Comparison of ENCODE assay signal across 10 mouse cellular contexts in genomic region chr15:101984746-101985145, GRCm38 (mm10). TPM values are rescaled to one million over a fixed set of nuclear protein-coding genes. Genes with fewer than 3 reads are reported as not detected.
DNase-seq lines count a peak whose midpoint lies in the region; ATAC-seq and TF ChIP-seq lines count a peak whose summit lies in the region.
"Had no signal": no experiment of that assay in that cellular context is flagged by ENCODE, and none has a peak within 500 bp of the region (broad histone marks: within the 10 kb centered on the region; RNA-seq: fewer than 3 reads in every experiment).

No protein-coding gene starts in this region.

- no peak for TF ChIP-seq CTCF in gastrocnemius, adult 2 months (IDR thresholded peaks at IDR 0.05)

- no peak for DNase-seq in gastrocnemius, adult 2 months
- DNase-seq in gastrocnemius, postnatal 25 days = no peak
- DNase-seq in lung, postnatal 25 days (ENCODE audit: low spot score) = no peak
- no peak for DNase-seq in right cerebral cortex, postnatal 4 days
- no peak for DNase-seq in kidney, adult 9 months

- no peaks in the 10 kb centered on the region for H3K27me3 ChIP-seq in lung, embryonic 15.5 days
- H3K27me3 ChIP-seq in limb, embryonic 15.5 days = no peaks in the 10 kb centered on the region; the same call in 1 of the 2 replicates
- H3K27me3 ChIP-seq in stomach, embryonic 16.5 days (ENCODE audit: control insufficient read depth, insufficient read depth, low read length) = no peaks in the 10 kb centered on the region
- H3K27me3 ChIP-seq: Patski had no signal

- no peaks in the 10 kb centered on the region for H3K9me3 ChIP-seq in lung, embryonic 15.5 days
- no peaks in the 10 kb centered on the region for H3K9me3 ChIP-seq in limb, embryonic 15.5 days
- no peaks in the 10 kb centered on the region for H3K9me3 ChIP-seq in stomach, embryonic 16.5 days (replicated peaks; ENCODE audit: control insufficient read depth, low read length)

- WGBS in lung, embryonic 15.5 days = 4% methylated on average over 6 of the region's 6 CpGs
- WGBS in limb, embryonic 15.5 days = 11% methylated on average over 6 of the region's 6 CpGs
- WGBS in stomach, embryonic 16.5 days = 7% methylated on average over 6 of the region's 6 CpGs

- intact Hi-C loops in gastrocnemius, adult 2 months (cut with DNase I) = loop anchor here (1.0 to 5.0 kb wide), 4 partner anchors 11 to 657 kb away; no protein-coding TSS in a partner anchor

- H3K4me3 ChIP-seq in gastrocnemius, adult 2 months = no peak overlapping the region
- H3K4me3 ChIP-seq in lung, embryonic 15.5 days = no peak overlapping the region
- no peak overlapping the region for H3K4me3 ChIP-seq in limb, embryonic 15.5 days
- H3K4me3 ChIP-seq in stomach, embryonic 16.5 days (replicated peaks; ENCODE audit: low read length) = no peak overlapping the region

- peak overlapping the region; percentile 82 for H3K27ac ChIP-seq in gastrocnemius, adult 2 months
- H3K27ac ChIP-seq in lung, embryonic 15.5 days = no peak overlapping the region
- H3K27ac ChIP-seq in limb, embryonic 15.5 days = peak overlapping the region; percentile 43; the same call in 1 of the 2 replicates
- no peak overlapping the region for H3K27ac ChIP-seq in stomach, embryonic 16.5 days (ENCODE audit: low read length)

- H3K36me3 ChIP-seq in lung, embryonic 15.5 days = no peaks in the 10 kb centered on the region
- H3K36me3 ChIP-seq in limb, embryonic 15.5 days = no peaks in the 10 kb centered on the region
- no peaks in the 10 kb centered on the region for H3K36me3 ChIP-seq in stomach, embryonic 16.5 days (ENCODE audit: control insufficient read depth, insufficient read depth, low read length)

- H3K4me1 ChIP-seq in lung, embryonic 15.5 days = peaks cover 22% of the 10 kb centered on the region
- H3K4me1 ChIP-seq in limb, embryonic 15.5 days = peaks cover 20% of the 10 kb centered on the region
- peaks cover 20% of the 10 kb centered on the region; the same call in 1 of the 2 replicates for H3K4me1 ChIP-seq in stomach, embryonic 16.5 days (ENCODE audit: control insufficient read depth, insufficient read depth, low read length)

- no peak overlapping the region for H3K9ac ChIP-seq in lung, embryonic 15.5 days
- H3K9ac ChIP-seq in limb, embryonic 15.5 days = no peak overlapping the region
- H3K9ac ChIP-seq in stomach, embryonic 16.5 days (ENCODE audit: low read length) = peak overlapping the region; percentile 55; the same call in 1 of the 2 replicates

- no peak for ATAC-seq in lung, embryonic 15.5 days (ENCODE audit: borderline replicate concordance, extremely low read depth, low FRiP score, low TSS enrichment)
- no peak for ATAC-seq in limb, embryonic 15.5 days (ENCODE audit: insufficient number of reproducible peaks, low FRiP score, low TSS enrichment, low read depth)
- ATAC-seq in stomach, embryonic 16.5 days (ENCODE audit: insufficient read depth, low FRiP score) = no peak

- peak overlapping the region; percentile 16; the same call in 1 of the 2 replicates for H3K4me2 ChIP-seq in lung, embryonic 15.5 days
- H3K4me2 ChIP-seq in limb, embryonic 15.5 days = peak overlapping the region; percentile 55; the same call in 1 of the 2 replicates
- peak overlapping the region; percentile 44; the same call in 1 of the 2 replicates for H3K4me2 ChIP-seq in stomach, embryonic 16.5 days (ENCODE audit: low read depth, low read length)

RNA-seq across cellular contexts. Expression of gene Krt8, which starts 19.5 kb away (rescaled TPM):
- total RNA-seq in gastrocnemius, adult 2 months (2021) = not detected
- under 1 TPM; 0.13 to 0.19 TPM for total RNA-seq in gastrocnemius, postnatal 25 days (2021)
- 307 and 345 TPM in 2 replicates for polyA plus RNA-seq in lung, embryonic 15.5 days (2015; fragmentation: Nextera tagmentation; extraction: Ambion mirVana)
- 70.8 and 75.5 TPM in 2 replicates for polyA plus RNA-seq in limb, embryonic 15.5 days (2015; fragmentation: Nextera tagmentation; extraction: Ambion mirVana)
- polyA plus RNA-seq in stomach, embryonic 16.5 days (2015; fragmentation: Nextera tagmentation; extraction: Ambion mirVana) = 1,152 and 1,422 TPM in 2 replicates

RNA-seq across cellular contexts. Expression of gene Krt78, which starts 30.7 kb away (rescaled TPM):
- total RNA-seq in gastrocnemius, adult 2 months (2021) = not detected
- not detected for total RNA-seq in gastrocnemius, postnatal 25 days (2021)
- polyA plus RNA-seq in lung, embryonic 15.5 days (2015; fragmentation: Nextera tagmentation; extraction: Ambion mirVana) = 0.22 TPM in 1 of 2 replicates, not detected in the other
- polyA plus RNA-seq in limb, embryonic 15.5 days (2015; fragmentation: Nextera tagmentation; extraction: Ambion mirVana) = 13.3 and 15.6 TPM in 2 replicates
- polyA plus RNA-seq in stomach, embryonic 16.5 days (2015; fragmentation: Nextera tagmentation; extraction: Ambion mirVana) = 23.6 and 43.1 TPM in 2 replicates
- polyA plus RNA-seq: kidney, embryonic 14.5 days had no signal

RNA-seq across cellular contexts. Expression of gene Krt18, which starts 43.2 kb away (rescaled TPM):
- total RNA-seq in gastrocnemius, adult 2 months (2021) = under 1 TPM in 1 of 2 experiments, not detected in 1; 0.33 TPM
- total RNA-seq in gastrocnemius, postnatal 25 days (2021) = under 1 TPM; 0.18 to 0.29 TPM
- polyA plus RNA-seq in lung, embryonic 15.5 days (2015; fragmentation: Nextera tagmentation; extraction: Ambion mirVana) = 221 and 264 TPM in 2 replicates
- 39.0 and 44.4 TPM in 2 replicates for polyA plus RNA-seq in limb, embryonic 15.5 days (2015; fragmentation: Nextera tagmentation; extraction: Ambion mirVana)
- 550 and 609 TPM in 2 replicates for polyA plus RNA-seq in stomach, embryonic 16.5 days (2015; fragmentation: Nextera tagmentation; extraction: Ambion mirVana)

RNA-seq across cellular contexts. Expression of gene Krt79, which starts 44.6 kb away (rescaled TPM):
- not detected for total RNA-seq in gastrocnemius, adult 2 months (2021)
- total RNA-seq in gastrocnemius, postnatal 25 days (2021) = under 1 TPM in 1 of 2 experiments, not detected in 1; 0.13 TPM
- polyA plus RNA-seq in lung, embryonic 15.5 days (2015; fragmentation: Nextera tagmentation; extraction: Ambion mirVana) = 0.97 and 1.0 TPM in 2 replicates
- polyA plus RNA-seq in limb, embryonic 15.5 days (2015; fragmentation: Nextera tagmentation; extraction: Ambion mirVana) = 1.2 and 1.3 TPM in 2 replicates
- 1.9 and 2.0 TPM in 2 replicates for polyA plus RNA-seq in stomach, embryonic 16.5 days (2015; fragmentation: Nextera tagmentation; extraction: Ambion mirVana)

Comparison
In these comparisons a context has a peak if more than half of its experiments do, and no peak if none do; other contexts are left out.
1. H3K27ac ChIP-seq: peak in gastrocnemius, adult 2 months (single experiment) and limb, embryonic 15.5 days (single experiment); none in lung, embryonic 15.5 days (single experiment) and stomach, embryonic 16.5 days (single experiment).
2. RNA of gene Krt78, which starts 30.7 kb away (polyA plus RNA-seq): 23.6 to 43.1 TPM in stomach, embryonic 16.5 days and 13.3 to 15.6 TPM in limb, embryonic 15.5 days; 0.22 TPM in lung, embryonic 15.5 days; every median in the first group is over 10 times any median in the second.
3. Peak in every context shown above with its lines, with median percentiles within 50 percentile points of each other: H3K4me2 ChIP-seq.